Mouse (Mus musculus): ENCODE data around the gene Ndnf. TPM values are rescaled to one million over a fixed set of nuclear protein-coding genes. Genes with fewer than 3 reads are reported as not detected.

Ndnf gene
- polyA plus RNA-seq, 1 experiment: 0.43 TPM

DNA sequence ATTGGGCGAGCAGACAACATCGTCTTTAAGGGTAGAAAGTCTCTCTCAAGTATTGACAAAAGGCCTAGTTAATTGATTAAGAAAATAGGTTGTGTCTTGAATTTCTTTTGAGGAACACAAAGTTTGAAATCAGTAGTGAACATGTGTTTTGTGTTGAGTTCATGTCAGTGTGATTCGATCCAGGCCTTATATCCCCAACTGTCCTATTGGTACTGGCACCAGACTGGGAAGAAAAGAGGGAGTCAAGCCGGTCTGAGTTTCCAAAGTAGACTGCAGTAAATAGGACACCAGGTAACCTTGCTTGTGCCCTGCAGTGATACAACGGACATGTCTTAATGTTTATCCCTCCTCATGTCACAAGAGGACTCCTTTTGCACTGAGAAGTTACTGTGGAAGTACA lies 87.8 kb downstream of the Ndnf start:
- Histone ChIP-seq H3K4me3 (ENCODE audit: low read depth, low read length) (no peak overlapping the region), H3K36me3 (ENCODE audit: control insufficient read depth, insufficient read depth, low read length, poor library complexity, severe bottlenecking) (no peaks in the 10 kb centered on the region), H3K27ac (ENCODE audit: insufficient read depth, low read length) (no peak overlapping the region), H3K9ac (ENCODE audit: low read depth, poor library complexity, severe bottlenecking) (no peak overlapping the region), H3K9me3 (replicated peaks; ENCODE audit: control insufficient read depth, insufficient read depth, low read length, poor library complexity, severe bottlenecking) (no peaks in the 10 kb centered on the region), H3K27me3 (ENCODE audit: control insufficient read depth, insufficient read depth, low read length, poor library complexity, severe bottlenecking) (no peaks in the 10 kb centered on the region), H3K4me1 (ENCODE audit: control insufficient read depth, insufficient read depth, low read length) (no peaks in the 10 kb centered on the region)
- no peak for TF ChIP-seq EP300 (IDR thresholded peaks at IDR 0.05; ENCODE audit: insufficient read depth, low read depth, low read length)
- TF ChIP-seq CTCF (IDR thresholded peaks at IDR 0.05; ENCODE audit: low read depth, low read length): no peak
- TF ChIP-seq POLR2A (IDR thresholded peaks at IDR 0.05; ENCODE audit: insufficient read depth, low read length): no peak

DNA sequence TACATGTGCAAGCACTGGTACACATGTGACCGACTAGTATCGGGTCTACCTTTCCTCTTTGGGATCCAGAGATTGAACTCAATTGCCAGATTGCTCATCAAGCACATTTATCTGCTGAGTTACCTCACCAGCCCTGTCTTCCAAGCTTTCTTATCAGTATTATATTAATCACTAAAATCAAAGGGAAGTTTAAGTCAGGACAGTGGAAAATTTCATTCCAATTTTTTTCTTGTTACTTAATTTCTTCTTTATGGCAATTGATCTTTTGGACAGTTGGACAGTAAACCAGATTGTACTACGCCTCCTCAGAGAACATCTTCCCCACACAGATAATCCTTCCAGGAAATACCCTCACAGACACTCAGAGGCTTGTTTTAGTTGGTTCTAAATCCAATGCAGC lies 88.7 kb downstream of the Ndnf start:
- Histone ChIP-seq H3K9ac (ENCODE audit: low read depth, poor library complexity, severe bottlenecking) (no peak overlapping the region), H3K36me3 (ENCODE audit: control insufficient read depth, insufficient read depth, low read length, poor library complexity, severe bottlenecking) (no peaks in the 10 kb centered on the region), H3K27me3 (ENCODE audit: control insufficient read depth, insufficient read depth, low read length, poor library complexity, severe bottlenecking) (no peaks in the 10 kb centered on the region), H3K4me1 (ENCODE audit: control insufficient read depth, insufficient read depth, low read length) (no peaks in the 10 kb centered on the region), H3K9me3 (replicated peaks; ENCODE audit: control insufficient read depth, insufficient read depth, low read length, poor library complexity, severe bottlenecking) (no peaks in the 10 kb centered on the region), H3K27ac (ENCODE audit: insufficient read depth, low read length) (no peak overlapping the region), H3K4me3 (ENCODE audit: low read depth, low read length) (no peak overlapping the region)
- no peak for TF ChIP-seq EP300 (IDR thresholded peaks at IDR 0.05; ENCODE audit: insufficient read depth, low read depth, low read length)
- no peak for TF ChIP-seq CTCF (IDR thresholded peaks at IDR 0.05; ENCODE audit: low read depth, low read length)
- no peak for TF ChIP-seq POLR2A (IDR thresholded peaks at IDR 0.05; ENCODE audit: insufficient read depth, low read length)

Other genes with a start within 250 kb of the Ndnf start
- gene Tnip3, start 146.3 kb upstream of the Ndnf start, polyA plus RNA-seq (2011; ENCODE audit: insufficient read depth, insufficient read length, low read depth, missing spikeins): not detected in 2 replicates
- gene Prdm5, start 107.4 kb downstream of the Ndnf start, polyA plus RNA-seq (2011; ENCODE audit: insufficient read depth, insufficient read length, low read depth, missing spikeins): 33.2 and 33.5 TPM in 2 replicates

Data from ES-Bruce4 (cell line).